ENCODE assay signal across 13 mouse cellular contexts in the genomic region with DNA sequence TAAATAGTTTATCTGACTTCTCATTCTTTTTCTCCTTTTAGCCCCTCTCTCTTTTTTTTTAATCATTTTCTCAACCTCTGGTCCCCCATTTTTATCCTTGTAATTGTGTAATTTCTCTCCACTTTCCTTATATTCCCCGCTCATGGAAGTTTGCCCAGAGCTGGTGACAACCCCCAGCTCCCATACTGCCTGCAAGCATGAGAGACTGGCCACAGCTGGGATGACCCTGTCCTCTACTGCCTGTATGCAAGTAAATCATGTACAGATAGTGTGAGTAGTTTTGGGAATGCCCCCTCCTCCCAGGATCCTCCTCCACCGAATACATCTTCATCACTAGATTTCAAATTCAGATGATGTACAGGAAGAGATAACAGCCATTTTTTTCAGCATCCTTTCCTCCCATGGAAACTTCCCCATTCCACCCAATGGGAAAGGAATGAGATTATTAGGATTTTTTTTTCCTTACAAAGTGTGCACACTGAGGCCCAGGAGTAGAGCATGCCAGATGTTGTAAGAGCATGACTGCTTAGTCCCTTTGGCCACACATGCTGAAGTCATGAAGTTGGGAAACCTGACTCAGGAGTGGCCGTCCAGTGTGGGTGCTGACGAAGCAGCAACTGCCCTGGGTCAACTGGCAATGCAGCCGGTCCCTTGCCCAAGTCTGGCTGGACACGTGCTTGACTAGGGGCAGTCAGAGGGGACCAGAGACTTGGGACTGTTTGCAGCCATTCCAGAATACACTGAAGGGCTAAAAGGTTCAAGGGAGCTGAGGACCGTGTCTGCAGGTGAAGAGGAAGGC.
DNase-seq lines count a peak whose midpoint lies in the region; ATAC-seq and TF ChIP-seq lines count a peak whose summit lies in the region.
"Had no signal": no experiment of that assay in that cellular context is flagged by ENCODE, and none has a peak within 500 bp of the region (broad histone marks: within the 10 kb centered on the region; RNA-seq: fewer than 3 reads in every experiment).

No protein-coding gene starts in this region.

- TF ChIP-seq CTCF in lung, embryonic 14.5 days (IDR thresholded peaks at IDR 0.05; ENCODE audit: low read depth): no peak
- no peak for TF ChIP-seq CTCF in lung, adult 2 months (IDR thresholded peaks at IDR 0.05; ENCODE audit: insufficient read depth, low read length)
- TF ChIP-seq CTCF in left cerebral cortex, adult 2 months (IDR thresholded peaks at IDR 0.05): no peak

- H3K27me3 ChIP-seq in heart, embryonic 11.5 days (ENCODE audit: control insufficient read depth, insufficient read depth, low read length): no peaks in the 10 kb centered on the region
- H3K27me3 ChIP-seq in lung, embryonic 14.5 days (ENCODE audit: insufficient read depth, low read length): no peaks in the 10 kb centered on the region

- intact Hi-C loops in left cerebral cortex, adult 2 months (cut with DNase I): no loop called here

- H3K9me3 ChIP-seq in heart, embryonic 11.5 days (replicated peaks; ENCODE audit: control insufficient read depth, low read length): no peaks in the 10 kb centered on the region
- no peaks in the 10 kb centered on the region for H3K9me3 ChIP-seq in lung, embryonic 14.5 days (ENCODE audit: low read depth, low read length)
- H3K9me3 ChIP-seq: embryonic facial prominence, embryonic 10.5 days; heart, embryonic 13.5 days; hindbrain, embryonic 13.5 days had no signal

- H3K4me1 ChIP-seq in heart, embryonic 11.5 days (ENCODE audit: control insufficient read depth, insufficient read depth, low read length): peaks cover 4% of the 10 kb centered on the region; the same call in 1 of the 2 replicates
- 0 out of 2 replicates have a peak, but pooled peaks cover 9% of the 10 kb centered on the region for H3K4me1 ChIP-seq in lung, embryonic 14.5 days (ENCODE audit: insufficient read depth)
- no peaks in the 10 kb centered on the region for H3K4me1 ChIP-seq in lung, adult 2 months (ENCODE audit: control insufficient read depth, insufficient read depth, low read length)

- H3K9ac ChIP-seq in heart, embryonic 11.5 days (ENCODE audit: low read depth, low read length): no peak overlapping the region
- H3K9ac ChIP-seq in lung, embryonic 14.5 days: no peak overlapping the region
- H3K9ac ChIP-seq: heart, embryonic 13.5 days; hindbrain, embryonic 13.5 days had no signal

- no peak overlapping the region for H3K4me2 ChIP-seq in heart, embryonic 11.5 days
- H3K4me2 ChIP-seq in lung, embryonic 14.5 days: no peak overlapping the region
- H3K4me2 ChIP-seq: heart, embryonic 13.5 days; hindbrain, embryonic 13.5 days had no signal

- H3K36me3 ChIP-seq in heart, embryonic 11.5 days (ENCODE audit: control insufficient read depth, insufficient read depth, low read length): no peaks in the 10 kb centered on the region
- H3K36me3 ChIP-seq in lung, embryonic 14.5 days (ENCODE audit: insufficient read depth): no peaks in the 10 kb centered on the region
- H3K36me3 ChIP-seq: embryonic facial prominence, embryonic 10.5 days; heart, embryonic 13.5 days; hindbrain, embryonic 13.5 days had no signal

- peak; percentile 19 to 45 for DNase-seq in heart, adult 18-20 months
- peak; percentile 79 for DNase-seq in lung, embryonic 14.5 days
- DNase-seq in lung, adult 2 months: no peak
- peak; percentile 70 for DNase-seq in 3134 (ENCODE audit: extremely low read depth, insufficient read length, low spot score)
- peak; percentile 68 for DNase-seq in adrenal gland, postnatal 14 days
- no peak for DNase-seq in yolk sac, embryonic 10.5 days (ENCODE audit: low spot score)
- DNase-seq in left cerebral cortex, adult 2 months (ENCODE audit: extremely low spot score in 1 of 2, low spot score in 2 of 2): no peak
- DNase-seq: cerebellum, adult 9-11 months; liver had no signal

- no peak for TF ChIP-seq POLR2A in lung, adult 2 months (IDR thresholded peaks at IDR 0.05; ENCODE audit: borderline replicate concordance, extremely low read depth, low read depth, low read length)

- WGBS in heart, embryonic 11.5 days (ENCODE audit: insufficient replicate concordance): 75% methylated on average over 7 of the region's 7 CpGs
- 44% methylated on average over 7 of the region's 7 CpGs for WGBS in lung, embryonic 14.5 days
- WGBS in lung, adult 2 months: 53% methylated on average over 7 of the region's 7 CpGs

- no peak overlapping the region for H3K4me3 ChIP-seq in heart, embryonic 11.5 days (ENCODE audit: low read depth, low read length)
- H3K4me3 ChIP-seq in lung, embryonic 14.5 days (ENCODE audit: low read depth, low read length): no peak overlapping the region
- H3K4me3 ChIP-seq in lung, adult 2 months (replicated peaks; ENCODE audit: extremely low read depth, low read depth, low read length): no peak overlapping the region
- no peak overlapping the region for H3K4me3 ChIP-seq in left cerebral cortex, adult 2 months
- H3K4me3 ChIP-seq: embryonic facial prominence, embryonic 10.5 days; heart, embryonic 13.5 days; hindbrain, embryonic 13.5 days had no signal

- H3K27ac ChIP-seq in heart, embryonic 11.5 days (ENCODE audit: low read depth, low read length): no peak overlapping the region
- H3K27ac ChIP-seq in lung, embryonic 14.5 days (ENCODE audit: low read depth): no peak overlapping the region
- H3K27ac ChIP-seq in left cerebral cortex, adult 2 months: no peak overlapping the region
- H3K27ac ChIP-seq: heart, embryonic 13.5 days; hindbrain, embryonic 13.5 days had no signal

- no peak for ATAC-seq in heart, embryonic 11.5 days (replicated peaks; ENCODE audit: insufficient number of reproducible peaks, low FRiP score, low TSS enrichment)
- ATAC-seq in lung, embryonic 14.5 days (ENCODE audit: insufficient read depth): peak; percentile 79

Comparison
In these comparisons a context has a peak if more than half of its experiments do, and no peak if none do; other contexts are left out.
1. DNase-seq: peak in heart, adult 18-20 months (2 of 2), lung, embryonic 14.5 days (single experiment), 3134 (single experiment) and adrenal gland, postnatal 14 days (single experiment); none in lung, adult 2 months (single experiment), yolk sac, embryonic 10.5 days (single experiment) and left cerebral cortex, adult 2 months (0 of 2).